Mouse (Mus musculus): Measurements from ENCODE around the gene Kcnd2. TPM values are rescaled to one million over a fixed set of nuclear protein-coding genes. Genes with fewer than 3 reads are reported as not detected.

The Kcnd2 gene
- 8.6 and 11.4 TPM in 2 replicates for polyA plus RNA-seq (2014; fragmentation: Nextera tagmentation; extraction: Ambion mirVana)

DNA sequence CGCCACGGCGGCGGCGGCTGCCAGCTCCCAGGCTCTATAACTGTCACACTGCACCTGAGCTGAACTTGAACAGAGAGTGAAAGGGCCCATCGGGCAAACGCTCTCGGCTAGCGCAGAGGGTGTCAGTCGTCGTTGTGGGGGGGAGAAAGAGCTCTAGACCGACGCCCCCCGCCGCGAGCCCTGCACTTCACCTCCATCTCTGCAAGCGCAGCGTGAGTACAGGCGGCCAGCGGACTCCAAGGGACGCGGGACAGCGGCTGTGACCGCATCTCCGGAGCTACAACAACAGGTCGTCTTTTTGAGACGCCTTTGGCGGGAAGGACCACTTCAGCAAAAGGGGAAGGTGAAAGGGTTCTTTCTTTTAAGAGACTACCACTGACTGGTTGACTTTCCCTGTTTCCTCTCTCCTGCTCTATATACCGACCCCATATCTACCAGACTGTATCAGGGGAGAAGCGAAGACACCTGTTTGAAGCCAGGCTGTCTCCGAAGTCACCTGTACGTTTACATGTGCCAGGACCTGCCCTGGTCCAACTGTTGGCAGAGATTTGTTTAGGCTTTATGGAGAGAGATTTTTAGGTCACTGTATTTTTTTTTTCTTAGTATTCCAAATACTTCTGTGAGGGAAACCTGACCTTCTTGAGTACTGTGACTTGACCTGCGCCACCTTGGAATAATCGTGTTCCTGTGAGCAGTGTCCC lies at the start of gene Kcnd2:
TSS of gene Kcnd2 (plus strand) at position 13 of the 701 bp plus-strand sequence.
- ATAC-seq (peak; percentile 4), DNase-seq (ENCODE audit: low spot score) (no peak)
- Histone ChIP-seq H3K4me1 (ENCODE audit: control insufficient read depth, insufficient read depth, low read length) (no peaks in the 10 kb centered on the region), H3K27me3 (replicated peaks; ENCODE audit: control insufficient read depth, insufficient read depth, low read length) (no peaks in the 10 kb centered on the region), H3K27ac (ENCODE audit: low read depth, low read length) (peak within 1 kb of the TSS; percentile 78), H3K9me3 (replicated peaks; ENCODE audit: control insufficient read depth, low read length) (no peaks in the 10 kb centered on the region), H3K36me3 (ENCODE audit: control insufficient read depth, insufficient read depth, low read length) (no peaks in the 10 kb centered on the region), H3K9ac (ENCODE audit: low read length) (peak within 1 kb of the TSS; percentile 89), H3K4me2 (ENCODE audit: low read length) (peak within 1 kb of the TSS; percentile 64), H3K4me3 (ENCODE audit: low read depth, low read length) (peak within 1 kb of the TSS; percentile 77)
- WGBS = 11% methylated on average over 34 of the region's 34 CpGs

DNA sequence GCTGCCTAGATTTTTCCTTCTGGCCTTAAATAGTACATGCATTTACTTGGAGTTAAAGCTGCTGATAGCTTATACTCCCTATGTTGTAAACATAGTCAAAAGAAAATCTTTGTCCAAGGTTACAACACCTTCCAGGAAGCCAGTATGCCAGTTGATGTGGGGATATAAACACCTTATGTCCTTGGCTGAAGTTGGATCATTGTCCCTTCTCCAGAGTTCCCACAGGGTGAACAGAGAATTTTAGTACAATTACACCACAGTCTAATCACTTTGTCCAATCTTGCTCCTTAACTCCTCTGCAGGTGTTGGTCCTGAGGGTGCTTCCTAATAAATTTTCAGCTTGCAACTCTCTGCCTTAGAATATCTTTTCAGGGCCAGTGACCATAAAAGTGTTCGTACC lies 48.7 kb upstream of the Kcnd2 start:
- H3K27me3 ChIP-seq (replicated peaks; ENCODE audit: control insufficient read depth, insufficient read depth, low read length) = no peaks in the 10 kb centered on the region
- no peaks in the 10 kb centered on the region for H3K9me3 ChIP-seq (replicated peaks; ENCODE audit: control insufficient read depth, low read length)
- H3K9ac ChIP-seq (ENCODE audit: low read length) = no peak overlapping the region
- no peak overlapping the region for H3K4me2 ChIP-seq (ENCODE audit: low read length)
- WGBS = 80% methylated on average over 1 of the region's 1 CpGs
- H3K27ac ChIP-seq (ENCODE audit: low read depth, low read length) = no peak overlapping the region
- no peak overlapping the region for H3K4me3 ChIP-seq (ENCODE audit: low read depth, low read length)
- ATAC-seq (no peak), DNase-seq (ENCODE audit: low spot score) (no peak)
- H3K4me1 ChIP-seq (ENCODE audit: control insufficient read depth, insufficient read depth, low read length) = no peaks in the 10 kb centered on the region
- H3K36me3 ChIP-seq (ENCODE audit: control insufficient read depth, insufficient read depth, low read length) = no peaks in the 10 kb centered on the region

DNA sequence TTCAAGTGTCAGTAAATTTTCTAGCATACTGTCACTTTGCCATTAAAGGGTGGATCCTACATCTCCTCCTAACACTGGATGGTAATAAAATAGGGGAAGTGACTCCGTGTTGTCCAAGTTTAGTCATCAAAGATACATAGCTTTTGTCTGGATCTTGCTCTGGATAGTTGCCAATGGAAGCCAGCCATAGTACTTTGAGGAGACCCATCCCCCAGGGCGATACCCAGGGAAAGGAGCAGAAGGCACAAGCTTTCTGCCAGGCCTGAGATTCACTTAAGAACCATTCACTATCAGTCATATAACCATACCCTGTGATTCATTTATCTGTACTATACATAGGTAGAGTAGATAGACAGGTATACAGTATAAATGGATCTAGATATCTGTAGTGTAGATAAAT lies 20.0 kb upstream of the Kcnd2 start:
- H3K4me1 ChIP-seq (ENCODE audit: control insufficient read depth, insufficient read depth, low read length) = no peaks in the 10 kb centered on the region
- no peak overlapping the region for H3K27ac ChIP-seq (ENCODE audit: low read depth, low read length)
- DNase-seq (ENCODE audit: low spot score) (no peak), ATAC-seq (no peak)
- no peaks in the 10 kb centered on the region for H3K36me3 ChIP-seq (ENCODE audit: control insufficient read depth, insufficient read depth, low read length)
- no peaks in the 10 kb centered on the region for H3K9me3 ChIP-seq (replicated peaks; ENCODE audit: control insufficient read depth, low read length)
- H3K4me2 ChIP-seq (ENCODE audit: low read length) = no peak overlapping the region
- H3K4me3 ChIP-seq (ENCODE audit: low read depth, low read length) = no peak overlapping the region
- H3K9ac ChIP-seq (ENCODE audit: low read length) = no peak overlapping the region
- H3K27me3 ChIP-seq (replicated peaks; ENCODE audit: control insufficient read depth, insufficient read depth, low read length) = no peaks in the 10 kb centered on the region
- WGBS = 71% methylated on average over 2 of the region's 2 CpGs

DNA sequence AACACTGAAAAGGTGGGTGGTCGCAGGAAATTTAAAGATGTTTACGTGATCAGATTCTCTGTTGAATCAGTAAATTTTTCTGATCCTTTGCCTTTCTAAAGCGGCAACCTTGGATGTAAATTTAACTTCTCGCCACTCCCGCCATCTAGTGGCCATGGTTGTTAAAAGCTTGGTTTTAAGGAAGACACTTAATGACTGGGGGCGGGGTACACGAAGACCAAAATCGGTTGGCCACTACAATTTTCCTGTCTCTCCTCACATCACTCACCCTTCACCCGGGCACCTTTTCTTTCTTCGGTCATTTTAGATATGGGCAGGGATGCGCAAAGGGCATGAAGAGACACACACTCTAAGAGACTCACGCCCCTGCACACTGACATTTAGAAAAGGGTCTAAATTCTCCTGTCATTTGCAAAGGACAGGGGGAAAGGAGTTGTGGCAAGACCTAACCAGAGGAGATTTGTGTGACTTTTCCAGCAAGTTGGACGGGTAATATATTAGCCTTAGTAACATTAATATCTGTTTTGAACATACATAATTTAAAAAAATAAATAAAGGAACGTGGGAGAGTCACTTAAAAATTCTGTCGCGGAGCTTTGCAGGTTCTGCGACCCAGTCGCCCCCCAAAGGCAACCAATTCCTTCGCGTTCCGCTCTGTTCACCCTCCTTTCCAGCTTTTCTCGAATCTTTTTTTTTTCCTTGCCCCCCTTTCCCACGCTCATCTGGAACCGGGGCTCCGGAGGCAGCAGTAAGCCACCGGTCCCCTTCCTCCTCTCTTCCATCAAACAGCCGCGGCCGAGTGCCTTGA lies 1.2 kb upstream of the Kcnd2 start:
- Histone ChIP-seq H3K27ac (ENCODE audit: low read depth, low read length) (peak overlapping the region; percentile 78), H3K4me3 (ENCODE audit: low read depth, low read length) (peak overlapping the region; percentile 77), H3K27me3 (replicated peaks; ENCODE audit: control insufficient read depth, insufficient read depth, low read length) (no peaks in the 10 kb centered on the region), H3K9ac (ENCODE audit: low read length) (peak overlapping the region; percentile 89), H3K4me2 (ENCODE audit: low read length) (peak overlapping the region; percentile 64), H3K9me3 (replicated peaks; ENCODE audit: control insufficient read depth, low read length) (no peaks in the 10 kb centered on the region), H3K4me1 (ENCODE audit: control insufficient read depth, insufficient read depth, low read length) (no peaks in the 10 kb centered on the region), H3K36me3 (ENCODE audit: control insufficient read depth, insufficient read depth, low read length) (no peaks in the 10 kb centered on the region)
- under 1% methylated on average over 29 of the region's 29 CpGs for WGBS
- DNase-seq (ENCODE audit: low spot score) = peak; percentile 96
- peak; percentile 61 for ATAC-seq

DNA sequence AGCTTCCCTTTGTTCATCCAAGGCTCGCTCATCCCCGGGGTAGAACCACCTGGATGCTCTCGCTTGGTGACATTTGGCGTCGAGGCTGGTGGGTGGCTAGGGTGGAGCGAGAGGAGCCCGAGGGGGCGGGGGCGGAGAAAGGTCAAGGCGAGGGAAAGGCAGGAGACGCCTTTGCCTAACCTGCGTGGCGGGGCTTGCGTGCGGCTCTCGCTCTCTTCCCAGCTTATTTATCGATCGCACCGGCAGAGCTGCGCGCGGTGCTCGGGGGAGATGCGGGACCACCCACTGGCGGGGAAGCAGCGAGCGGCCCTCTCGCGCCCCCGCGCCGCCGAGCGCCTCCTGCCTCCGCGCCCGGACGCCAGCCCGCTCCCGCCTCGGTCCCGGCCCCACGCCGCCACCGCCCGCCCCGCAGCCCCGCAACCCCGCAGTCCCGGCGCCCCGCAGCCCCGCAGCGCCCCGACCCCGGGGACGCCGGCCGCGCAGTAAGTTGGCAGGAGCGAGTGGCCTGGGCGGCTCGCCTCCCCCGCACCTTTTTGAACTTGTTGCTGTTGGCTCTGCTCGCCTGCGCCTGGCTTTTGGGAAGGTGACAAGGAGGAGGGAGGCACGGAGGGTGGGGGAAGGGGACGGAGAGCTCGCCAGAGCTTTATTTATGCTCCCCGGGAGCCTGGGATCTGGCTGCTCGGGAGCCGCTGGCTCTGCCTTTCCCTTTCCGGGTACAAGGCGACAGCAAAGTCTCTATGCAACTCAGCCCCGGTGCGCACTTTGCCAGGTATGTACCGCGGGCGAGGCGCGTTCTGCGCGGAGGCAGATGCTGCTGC lies 421 bp upstream of the Kcnd2 start:
- Histone ChIP-seq H3K4me2 (ENCODE audit: low read length) (peak overlapping the region; percentile 64), H3K4me3 (ENCODE audit: low read depth, low read length) (peak overlapping the region; percentile 77), H3K4me1 (ENCODE audit: control insufficient read depth, insufficient read depth, low read length) (no peaks in the 10 kb centered on the region), H3K9me3 (replicated peaks; ENCODE audit: control insufficient read depth, low read length) (no peaks in the 10 kb centered on the region), H3K36me3 (ENCODE audit: control insufficient read depth, insufficient read depth, low read length) (no peaks in the 10 kb centered on the region), H3K27ac (ENCODE audit: low read depth, low read length) (peak overlapping the region; percentile 78), H3K27me3 (replicated peaks; ENCODE audit: control insufficient read depth, insufficient read depth, low read length) (no peaks in the 10 kb centered on the region), H3K9ac (ENCODE audit: low read length) (peak overlapping the region; percentile 89)
- ATAC-seq (peak; percentile 78), DNase-seq (ENCODE audit: low spot score) (peak; percentile 67)
- WGBS = under 1% methylated on average over 70 of the region's 83 CpGs

DNA sequence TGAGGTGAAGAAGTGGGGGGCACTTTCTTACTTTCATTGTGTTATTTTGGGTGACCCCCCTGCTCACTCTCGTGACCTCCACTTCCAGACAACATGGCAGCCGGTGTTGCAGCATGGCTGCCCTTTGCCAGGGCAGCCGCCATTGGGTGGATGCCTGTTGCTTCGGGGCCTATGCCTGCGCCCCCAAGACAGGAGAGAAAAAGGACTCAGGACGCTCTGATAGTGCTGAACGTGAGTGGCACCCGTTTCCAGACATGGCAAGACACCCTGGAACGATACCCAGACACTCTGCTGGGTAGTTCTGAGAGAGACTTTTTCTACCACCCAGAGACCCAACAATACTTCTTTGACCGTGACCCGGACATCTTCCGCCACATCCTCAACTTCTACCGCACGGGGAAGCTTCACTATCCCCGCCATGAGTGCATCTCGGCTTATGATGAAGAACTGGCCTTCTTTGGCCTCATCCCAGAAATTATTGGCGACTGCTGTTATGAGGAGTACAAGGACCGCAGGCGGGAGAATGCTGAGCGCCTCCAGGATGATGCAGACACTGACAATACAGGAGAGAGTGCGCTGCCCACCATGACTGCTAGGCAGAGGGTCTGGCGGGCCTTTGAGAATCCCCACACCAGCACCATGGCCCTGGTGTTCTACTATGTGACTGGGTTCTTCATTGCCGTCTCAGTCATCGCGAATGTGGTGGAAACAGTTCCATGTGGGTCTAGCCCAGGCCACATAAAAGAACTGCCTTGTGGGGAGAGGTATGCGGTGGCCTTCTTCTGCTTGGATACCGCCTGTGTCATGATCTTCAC lies 1.1 kb downstream of the Kcnd2 start:
- no peaks in the 10 kb centered on the region for H3K4me1 ChIP-seq (ENCODE audit: control insufficient read depth, insufficient read depth, low read length)
- peak overlapping the region; percentile 64; the same call in 1 of the 2 replicates for H3K4me2 ChIP-seq (ENCODE audit: low read length)
- no peak overlapping the region for H3K4me3 ChIP-seq (ENCODE audit: low read depth, low read length)
- no peak overlapping the region for H3K27ac ChIP-seq (ENCODE audit: low read depth, low read length)
- no peaks in the 10 kb centered on the region for H3K9me3 ChIP-seq (replicated peaks; ENCODE audit: control insufficient read depth, low read length)
- H3K36me3 ChIP-seq (ENCODE audit: control insufficient read depth, insufficient read depth, low read length) = no peaks in the 10 kb centered on the region
- ATAC-seq (no peak), DNase-seq (ENCODE audit: low spot score) (no peak)
- H3K27me3 ChIP-seq (replicated peaks; ENCODE audit: control insufficient read depth, insufficient read depth, low read length) = no peaks in the 10 kb centered on the region
- H3K9ac ChIP-seq (ENCODE audit: low read length) = no peak overlapping the region
- 95% methylated on average over 27 of the region's 27 CpGs for WGBS

DNA sequence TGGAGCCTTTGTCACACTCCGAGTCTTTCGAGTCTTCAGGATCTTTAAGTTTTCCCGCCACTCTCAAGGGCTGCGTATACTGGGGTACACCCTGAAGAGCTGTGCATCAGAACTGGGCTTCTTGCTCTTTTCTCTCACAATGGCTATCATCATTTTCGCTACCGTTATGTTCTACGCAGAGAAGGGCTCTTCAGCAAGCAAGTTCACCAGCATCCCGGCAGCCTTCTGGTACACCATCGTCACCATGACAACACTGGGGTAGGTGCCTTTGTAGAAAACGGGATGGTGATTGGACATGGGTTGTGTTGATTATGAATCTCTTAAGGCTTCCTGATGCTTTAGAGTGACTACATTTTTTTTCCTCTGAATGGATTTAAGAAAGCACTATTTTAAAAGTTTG lies 1.9 kb downstream of the Kcnd2 start:
- Histone ChIP-seq H3K4me2 (ENCODE audit: low read length) (no peak overlapping the region), H3K27ac (ENCODE audit: low read depth, low read length) (no peak overlapping the region), H3K27me3 (replicated peaks; ENCODE audit: control insufficient read depth, insufficient read depth, low read length) (no peaks in the 10 kb centered on the region), H3K4me3 (ENCODE audit: low read depth, low read length) (no peak overlapping the region), H3K36me3 (ENCODE audit: control insufficient read depth, insufficient read depth, low read length) (no peaks in the 10 kb centered on the region), H3K9ac (ENCODE audit: low read length) (no peak overlapping the region), H3K9me3 (replicated peaks; ENCODE audit: control insufficient read depth, low read length) (no peaks in the 10 kb centered on the region), H3K4me1 (ENCODE audit: control insufficient read depth, insufficient read depth, low read length) (no peaks in the 10 kb centered on the region)
- WGBS = 94% methylated on average over 10 of the region's 10 CpGs
- no peak for DNase-seq (ENCODE audit: low spot score)
- no peak for ATAC-seq

DNA sequence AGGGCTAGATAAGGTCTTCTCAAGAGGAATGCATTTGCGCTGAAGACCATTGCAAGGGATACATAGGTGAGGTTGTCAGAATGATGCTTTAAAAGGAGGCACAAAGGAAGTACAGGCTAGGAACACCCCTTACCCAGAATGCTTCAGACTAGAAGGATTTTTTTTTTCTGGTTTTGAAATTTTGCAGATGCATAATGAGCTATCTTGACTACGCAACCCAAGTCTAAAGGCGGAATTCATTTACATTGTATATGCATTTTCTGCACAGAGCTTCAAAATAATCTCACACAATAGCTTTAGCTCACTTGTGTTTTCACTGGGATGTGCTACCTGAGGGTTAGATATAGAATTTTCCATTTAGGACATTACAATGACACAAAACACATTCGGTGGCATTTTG lies 10.8 kb downstream of the Kcnd2 start:
- DNase-seq (ENCODE audit: low spot score) (no peak), ATAC-seq (no peak)
- H3K27ac ChIP-seq (ENCODE audit: low read depth, low read length) = no peak overlapping the region
- H3K9ac ChIP-seq (ENCODE audit: low read length) = no peak overlapping the region
- no peaks in the 10 kb centered on the region for H3K9me3 ChIP-seq (replicated peaks; ENCODE audit: control insufficient read depth, low read length)
- whole genome bisulfite sequencing = 98% methylated on average over 4 of the region's 4 CpGs
- no peaks in the 10 kb centered on the region for H3K27me3 ChIP-seq (replicated peaks; ENCODE audit: control insufficient read depth, insufficient read depth, low read length)
- H3K36me3 ChIP-seq (ENCODE audit: control insufficient read depth, insufficient read depth, low read length) = no peaks in the 10 kb centered on the region
- H3K4me2 ChIP-seq (ENCODE audit: low read length) = no peak overlapping the region
- no peaks in the 10 kb centered on the region for H3K4me1 ChIP-seq (ENCODE audit: control insufficient read depth, insufficient read depth, low read length)
- H3K4me3 ChIP-seq (ENCODE audit: low read depth, low read length) = no peak overlapping the region

All from forebrain, embryonic 14.5 days (tissue).